Mouse (Mus musculus): ENCODE data around the gene B3gat1.

Gene B3gat1

GRCm38 (mm10) chr9:26733206-26733891 is at the start of gene B3gat1:
B3gat1 (plus strand) TSS chr9:26733728.
- no peak for DNase-seq

- no peak for DNase-seq
Measured at GRCm38 (mm10) chr9:26689171-26689570, 44.4 kb upstream of the B3gat1 start.

GRCm38 (mm10) chr9:26689956-26690698 is 43.4 kb upstream of the B3gat1 start:
- no peak for DNase-seq

- DNase-seq, result no peak
Measured at GRCm38 (mm10) chr9:26692641-26693040, 40.9 kb upstream of the B3gat1 start.

- DNase-seq, result no peak
Measured at GRCm38 (mm10) chr9:26694656-26695055, 38.9 kb upstream of the B3gat1 start.

- no peak for DNase-seq
Measured at GRCm38 (mm10) chr9:26695178-26695577, 38.4 kb upstream of the B3gat1 start.

GRCm38 (mm10) chr9:26698286-26698685 is 35.2 kb upstream of the B3gat1 start:
- no peak for DNase-seq

GRCm38 (mm10) chr9:26700329-26700728 is 33.2 kb upstream of the B3gat1 start:
- DNase-seq, result peak in 1 of 2 experiments; percentile 17

- no peak for DNase-seq
Measured at GRCm38 (mm10) chr9:26718388-26718787, 15.1 kb upstream of the B3gat1 start.

- no peak for DNase-seq
Measured at GRCm38 (mm10) chr9:26721771-26722170, 11.8 kb upstream of the B3gat1 start.

- no peak for DNase-seq
Measured at GRCm38 (mm10) chr9:26725709-26726108, 7.8 kb upstream of the B3gat1 start.

GRCm38 (mm10) chr9:26727445-26727844 is 6.1 kb upstream of the B3gat1 start:
- peak in 1 of 2 experiments; percentile 68 for DNase-seq

- DNase-seq, result no peak
Measured at GRCm38 (mm10) chr9:26728556-26728955, 5.0 kb upstream of the B3gat1 start.

GRCm38 (mm10) chr9:26733986-26734385 is 458 bp downstream of the B3gat1 start:
- no peak for DNase-seq

- peak in 1 of 2 experiments; percentile 13 for DNase-seq
Measured at GRCm38 (mm10) chr9:26737116-26737515, 3.6 kb downstream of the B3gat1 start.

GRCm38 (mm10) chr9:26742817-26743216 is 9.3 kb downstream of the B3gat1 start:
- no peak for DNase-seq

- DNase-seq, result no peak
Measured at GRCm38 (mm10) chr9:26747121-26747520, 13.6 kb downstream of the B3gat1 start.

- no peak for DNase-seq
Measured at GRCm38 (mm10) chr9:26748893-26749292, 15.4 kb downstream of the B3gat1 start.

- DNase-seq, result peak; percentile 29 to 71
Measured at GRCm38 (mm10) chr9:26760081-26760480, 26.6 kb downstream of the B3gat1 start.

GRCm38 (mm10) chr9:26760576-26760975 is 27.0 kb downstream of the B3gat1 start:
- no peak for DNase-seq

GRCm38 (mm10) chr9:26762477-26762876 is 28.9 kb downstream of the B3gat1 start:
- no peak for DNase-seq

GRCm38 (mm10) chr9:26768181-26768580 is 34.7 kb downstream of the B3gat1 start:
- no peak for DNase-seq

GRCm38 (mm10) chr9:26775700-26776099 is 42.2 kb downstream of the B3gat1 start:
- DNase-seq, result no peak
